Mouse (Mus musculus): ENCODE measurements around the gene Prrg4.
"Not testable (repeated sequence)": the region's sequence is repeated elsewhere in the genome, so short reads cannot be mapped to it uniquely, and the experiment has no call there.

The Prrg4 gene

GRCm38 (mm10) chr2:104842559-104842958 is 7.1 kb downstream of the Prrg4 start:
- DNase-seq (ENCODE audit: low read depth, low spot score), result no peak

DNA sequence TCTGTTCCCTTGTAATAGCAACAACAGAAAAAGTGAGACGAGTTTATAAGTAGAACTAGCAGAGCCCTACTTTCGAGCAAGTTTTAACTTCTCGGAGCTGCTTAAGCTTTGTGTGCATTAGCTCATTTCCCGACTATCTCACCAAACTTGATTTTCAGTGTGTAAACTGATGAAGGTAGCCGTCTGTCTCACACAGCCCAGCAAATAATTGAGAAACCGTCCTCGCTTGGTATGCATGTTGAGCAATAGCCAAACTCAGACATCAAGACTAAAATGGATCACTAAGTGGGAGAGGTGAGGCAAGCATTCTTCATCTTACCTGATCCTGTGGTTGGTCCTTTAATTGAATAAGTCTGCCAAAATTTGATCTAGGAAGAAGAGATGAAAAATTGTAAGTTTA is 7.9 kb downstream of the Prrg4 start:
- DNase-seq (ENCODE audit: low read depth, low spot score), result no peak

GRCm38 (mm10) chr2:104840974-104841373 is 8.7 kb downstream of the Prrg4 start:
- peak; percentile 38 for DNase-seq (ENCODE audit: low read depth, low spot score)

GRCm38 (mm10) chr2:104832486-104832885 is 17.2 kb downstream of the Prrg4 start:
- no peak for DNase-seq (ENCODE audit: low read depth, low spot score)

- no peak for DNase-seq (ENCODE audit: low read depth, low spot score)
These were observed 23.5 kb downstream of the Prrg4 start for GRCm38 (mm10) chr2:104826191-104826590.

DNA sequence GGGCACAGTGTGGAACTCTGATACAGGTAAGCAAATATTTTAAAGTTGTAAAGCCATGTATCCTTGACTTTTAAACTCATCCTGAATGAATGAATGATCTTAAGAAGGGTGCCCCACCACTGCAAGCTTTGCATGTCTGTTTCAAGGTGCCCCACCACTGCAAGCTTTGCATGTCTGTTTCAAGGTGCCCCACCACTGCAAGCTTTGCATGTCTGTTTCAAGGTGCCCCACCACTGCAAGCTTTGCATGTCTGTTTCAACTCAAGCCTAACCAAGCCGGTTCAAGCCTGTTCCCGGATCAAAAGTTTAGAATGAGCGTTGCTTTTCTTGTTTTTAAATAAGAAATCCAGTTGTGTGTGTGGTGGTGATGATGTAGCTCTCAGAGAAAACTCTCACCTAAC is 30.9 kb downstream of the Prrg4 start:
- DNase-seq (ENCODE audit: low read depth, low spot score), result not testable (repeated sequence)

- DNase-seq (ENCODE audit: low read depth, low spot score), result peak; percentile 45
These were observed 31.9 kb downstream of the Prrg4 start for GRCm38 (mm10) chr2:104817555-104818330.

DNA sequence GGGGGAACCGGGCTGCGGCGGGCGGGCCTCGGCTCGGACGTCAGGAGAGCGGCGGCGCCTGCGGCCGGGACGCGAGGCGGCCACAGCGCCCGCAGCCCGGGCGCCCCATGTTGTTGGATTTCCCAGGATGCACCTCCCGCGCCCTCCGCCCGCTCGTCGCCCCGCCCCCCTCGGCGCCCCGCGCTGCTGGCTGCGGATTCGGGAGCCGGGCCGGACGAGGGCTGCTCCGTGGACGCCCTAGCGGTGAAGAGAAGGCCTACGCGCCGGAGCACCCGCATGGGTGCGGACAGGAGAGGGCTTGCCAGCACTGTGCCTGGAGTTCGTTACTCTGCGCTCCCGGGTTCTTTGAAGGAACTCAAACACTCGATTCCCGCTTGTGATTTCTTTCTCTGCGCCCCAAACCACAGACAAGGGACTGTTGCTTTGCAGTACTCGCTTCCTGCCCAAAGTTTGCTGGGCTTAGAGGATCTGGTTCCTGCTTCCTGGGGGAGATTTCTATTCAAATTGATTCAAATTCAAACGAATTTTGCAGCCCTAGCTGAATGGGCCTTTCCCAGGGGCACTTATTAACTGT is 32.7 kb downstream of the Prrg4 start:
- DNase-seq (ENCODE audit: low read depth, low spot score), result peak; percentile 91

DNA sequence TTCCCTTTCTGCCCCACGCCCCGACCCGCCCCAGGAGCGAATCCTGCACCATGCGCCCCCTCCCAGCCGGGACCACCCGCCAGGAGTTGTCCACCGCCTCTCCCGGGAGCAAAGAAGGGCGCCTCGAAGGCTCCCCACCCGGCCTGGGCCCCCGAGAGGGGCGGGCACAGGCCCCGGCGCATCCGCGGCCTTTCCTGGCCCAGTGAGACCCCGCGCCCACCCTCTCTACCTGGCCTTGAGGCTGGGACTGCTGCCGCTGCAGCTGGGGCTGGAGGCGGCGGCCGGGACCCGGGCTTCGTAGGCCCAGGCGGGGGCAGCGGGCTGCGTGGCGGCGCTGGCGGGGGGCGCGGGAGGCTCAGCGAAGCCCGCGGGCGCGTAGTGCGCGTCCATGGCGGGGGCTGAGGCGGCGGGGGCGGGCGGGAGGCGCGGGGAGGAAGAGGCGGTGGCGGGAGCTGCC is 33.3 kb downstream of the Prrg4 start, which contains the start of gene Qser1:
Gene Qser1 (minus strand): TSS at position 390 of the 457 bp plus-strand sequence.
- no peak for DNase-seq (ENCODE audit: low read depth, low spot score)

- DNase-seq (ENCODE audit: low read depth, low spot score), result peak; percentile 69
These were observed 33.9 kb downstream of the Prrg4 start for GRCm38 (mm10) chr2:104815561-104816370.

GRCm38 (mm10) chr2:104814181-104814951 is 35.3 kb downstream of the Prrg4 start:
- DNase-seq (ENCODE audit: low read depth, low spot score), result peak; percentile 22

DNA sequence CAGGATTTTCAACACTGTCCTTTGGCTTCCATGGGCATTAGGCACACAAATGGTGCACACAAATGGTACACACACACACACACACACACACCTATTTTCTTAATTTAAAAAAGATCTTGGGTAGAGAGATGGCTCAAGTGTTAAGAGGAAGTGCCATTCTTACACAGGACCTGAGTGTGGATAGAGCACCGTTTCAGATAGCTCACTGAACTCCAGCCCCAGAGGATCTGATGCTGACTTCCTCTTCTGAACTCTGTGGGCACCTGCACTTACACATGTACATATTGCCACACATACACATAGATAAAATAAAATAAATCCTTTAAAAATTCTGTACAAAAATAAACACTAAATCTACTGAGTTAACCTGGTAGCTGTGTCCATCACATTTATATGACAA is 44.2 kb downstream of the Prrg4 start:
- no peak for DNase-seq (ENCODE audit: low read depth, low spot score)

All from 3T3-L1 (cell line).